Mouse (Mus musculus) embryonic facial prominence, embryonic 13.5 days (tissue): ENCODE data around the gene Gm37240. TPM values are rescaled to one million over a fixed set of nuclear protein-coding genes. Genes with fewer than 3 reads are reported as not detected.

Experiments used
- ATAC-seq: fragments of 200-750 bp; cut with Nextera tagmentation; 2 replicates; pipeline ENCODE4 v1.8.0; 2017; ENCODE audit warnings: low read depth; ENCODE audit not compliant: insufficient number of reproducible peaks, insufficient read depth, low FRiP score, low TSS enrichment
- H3K27ac ChIP-seq: fragments of 300-500 bp; sonication (generic); 2 replicates; pipeline ENCODE4 v1.5.1; 2015; ENCODE audit warnings: moderate library complexity, mild to moderate bottlenecking, inconsistent platforms
- H3K27me3 ChIP-seq: fragments of 300-500 bp; sonication (generic); 2 replicates; pipeline ENCODE4 v1.6.1; 2015; ENCODE audit warnings: mild to moderate bottlenecking, inconsistent platforms
- H3K36me3 ChIP-seq: fragments of 300-500 bp; sonication (generic); 2 replicates; pipeline ENCODE4 v1.6.1; 2015; ENCODE audit warnings: mild to moderate bottlenecking, inconsistent platforms
- H3K4me1 ChIP-seq: fragments of 300-500 bp; sonication (generic); 2 replicates; pipeline ENCODE4 v1.6.1; 2015; ENCODE audit warnings: inconsistent platforms
- H3K4me2 ChIP-seq: fragments of 300-500 bp; sonication (generic); 2 replicates; pipeline ENCODE4 v1.6.1; 2015; ENCODE audit warnings: moderate library complexity, mild to moderate bottlenecking, inconsistent platforms
- H3K4me3 ChIP-seq: fragments of 300-500 bp; sonication (generic); 2 replicates; pipeline ENCODE4 v1.5.1; 2015; ENCODE audit warnings: mild to moderate bottlenecking, inconsistent platforms
- H3K9ac ChIP-seq: fragments of 300-500 bp; sonication (generic); 2 replicates; pipeline ENCODE4 v1.6.1; 2015; ENCODE audit warnings: mild to moderate bottlenecking, inconsistent platforms
- H3K9me3 ChIP-seq: fragments of 300-500 bp; sonication (generic); 2 replicates; pipeline ENCODE4 v1.6.1; 2016; ENCODE audit warnings: inconsistent platforms
- WGBS: fragments of 180-500 bp; shearing (Covaris S2); methylation state at CpG from one replicate; pipeline ENCODE4 v1.1.7; 2015; ENCODE audit warnings: mixed read lengths; 5-methylcytosine and 5-hydroxymethylcytosine counted together
- polyA plus RNA-seq: library from polyadenylated mRNA; unstranded; fragments of >200 nt; fragmentation: Nextera tagmentation; extraction: Ambion mirVana; gene quantifications from 2 replicates; pipeline ENCODE4 v1.2.1, GENCODE M21; 2015

Gm37240 gene
- polyA plus RNA-seq, 1 experiment from 2014 or later, result 6.3 TPM

GRCm38 (mm10) chr3:85863996-85864395, 23.3 kb downstream of the Gm37240 start:
- Histone ChIP-seq H3K4me1 (no peaks in the 10 kb centered on the region), H3K27ac (no peak overlapping the region), H3K4me3 (no peak overlapping the region), H3K9me3 (no peaks in the 10 kb centered on the region), H3K4me2 (no peak overlapping the region), H3K36me3 (no peaks in the 10 kb centered on the region), H3K9ac (no peak overlapping the region), H3K27me3 (no peaks in the 10 kb centered on the region)
- no peak for ATAC-seq
- 28% methylated on average over 3 of the region's 3 CpGs for WGBS

DNA sequence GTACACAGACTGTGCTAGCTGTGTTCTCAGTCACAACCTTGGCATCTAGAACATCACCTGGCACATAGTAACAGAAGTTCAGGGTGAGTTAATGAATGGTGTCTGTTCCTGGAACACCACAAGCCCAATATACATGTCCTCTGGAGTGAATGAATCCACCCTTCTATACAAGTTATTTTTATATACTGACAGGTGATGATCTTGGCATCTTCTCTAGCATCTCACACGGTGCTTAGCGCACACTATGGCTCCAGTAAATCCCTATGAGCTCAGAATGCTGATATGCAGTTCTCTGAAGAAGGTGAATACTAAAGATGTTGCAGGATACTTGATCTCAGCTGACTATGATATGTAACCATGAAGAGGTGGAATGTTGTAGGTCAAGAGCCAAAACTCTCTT, 24.4 kb downstream of the Gm37240 start:
- WGBS, result 89% methylated on average over 2 of the region's 2 CpGs
- H3K4me3 ChIP-seq, result no peak overlapping the region
- H3K27me3 ChIP-seq, result no peaks in the 10 kb centered on the region
- H3K36me3 ChIP-seq, result no peaks in the 10 kb centered on the region
- H3K4me1 ChIP-seq, result peaks cover 7% of the 10 kb centered on the region
- H3K4me2 ChIP-seq, result no peak overlapping the region
- no peak overlapping the region for H3K9ac ChIP-seq
- H3K9me3 ChIP-seq, result no peaks in the 10 kb centered on the region
- H3K27ac ChIP-seq, result no peak overlapping the region
- ATAC-seq, result no peak

GRCm38 (mm10) chr3:85860996-85861395, 26.3 kb downstream of the Gm37240 start:
- Histone ChIP-seq H3K9me3 (no peaks in the 10 kb centered on the region), H3K4me1 (peaks cover 7% of the 10 kb centered on the region), H3K4me3 (no peak overlapping the region), H3K9ac (no peak overlapping the region), H3K27me3 (no peaks in the 10 kb centered on the region), H3K4me2 (no peak overlapping the region), H3K27ac (no peak overlapping the region), H3K36me3 (no peaks in the 10 kb centered on the region)
- no peak for ATAC-seq
- WGBS, result 80% methylated on average over 5 of the region's 5 CpGs

GRCm38 (mm10) chr3:85859311-85859710, 28.0 kb downstream of the Gm37240 start:
- H3K27ac ChIP-seq, result no peak overlapping the region
- H3K4me2 ChIP-seq, result no peak overlapping the region
- no peaks in the 10 kb centered on the region for H3K36me3 ChIP-seq
- no peaks in the 10 kb centered on the region for H3K9me3 ChIP-seq
- H3K4me1 ChIP-seq, result peaks cover 7% of the 10 kb centered on the region
- no peak overlapping the region for H3K9ac ChIP-seq
- no peak for ATAC-seq
- 84% methylated on average over 6 of the region's 6 CpGs for WGBS
- no peaks in the 10 kb centered on the region for H3K27me3 ChIP-seq
- H3K4me3 ChIP-seq, result no peak overlapping the region

DNA sequence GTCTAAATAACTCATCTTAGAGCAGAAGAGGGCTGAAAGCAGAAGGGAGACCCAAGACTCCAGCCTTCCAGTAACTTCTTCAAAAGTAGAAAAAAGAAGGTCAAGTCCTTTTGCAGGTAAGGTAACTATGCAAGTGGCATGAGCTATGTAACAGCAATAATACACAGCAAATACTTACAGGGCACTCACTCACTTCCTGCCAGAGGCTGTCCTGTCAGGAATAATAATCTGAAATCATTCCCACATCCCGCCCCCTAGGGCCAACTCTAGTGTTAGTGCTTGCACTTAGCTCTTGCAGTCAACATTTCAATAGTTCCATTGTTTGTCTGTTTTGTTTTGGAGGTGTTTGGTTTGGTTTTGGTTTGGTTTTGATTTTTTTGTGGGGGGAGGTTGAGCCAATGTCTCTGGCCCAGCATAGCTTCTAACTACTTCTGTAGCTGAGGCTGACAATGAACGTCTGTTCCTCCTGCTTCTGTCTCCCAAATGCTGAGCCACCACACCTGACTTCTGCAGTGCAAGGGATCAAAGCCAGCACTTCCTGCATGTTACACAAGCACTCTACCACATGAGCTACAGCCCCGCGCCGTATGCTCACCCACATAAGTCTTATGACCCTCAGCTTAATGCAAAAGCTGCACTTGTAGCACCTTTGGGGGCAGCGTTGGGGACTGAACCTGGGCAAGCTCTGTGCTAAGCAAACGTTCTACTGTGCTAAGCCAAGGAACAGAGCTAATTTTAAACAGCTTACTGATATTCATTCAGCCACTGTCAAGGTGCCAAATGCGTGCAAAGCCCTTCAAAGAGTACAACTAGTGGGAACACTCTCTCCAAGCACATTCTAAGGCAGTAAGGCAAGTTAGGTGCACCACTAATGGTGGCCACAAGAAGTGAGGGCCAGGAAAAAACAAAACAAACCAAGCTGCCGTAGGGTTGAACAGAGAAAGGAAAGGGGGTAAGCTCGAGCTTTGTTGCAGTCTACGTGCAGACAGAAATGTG, 28.9 kb downstream of the Gm37240 start:
- H3K9ac ChIP-seq, result no peak overlapping the region
- no peaks in the 10 kb centered on the region for H3K9me3 ChIP-seq
- no peak overlapping the region for H3K4me3 ChIP-seq
- 56% methylated on average over 11 of the region's 11 CpGs for WGBS
- no peak overlapping the region for H3K27ac ChIP-seq
- peaks cover 7% of the 10 kb centered on the region for H3K4me1 ChIP-seq
- no peak overlapping the region for H3K4me2 ChIP-seq
- ATAC-seq, result no peak
- H3K27me3 ChIP-seq, result no peaks in the 10 kb centered on the region
- no peaks in the 10 kb centered on the region for H3K36me3 ChIP-seq

GRCm38 (mm10) chr3:85857083-85857482, 30.2 kb downstream of the Gm37240 start:
- 41% methylated on average over 4 of the region's 4 CpGs for WGBS
- no peak overlapping the region for H3K9ac ChIP-seq

DNA sequence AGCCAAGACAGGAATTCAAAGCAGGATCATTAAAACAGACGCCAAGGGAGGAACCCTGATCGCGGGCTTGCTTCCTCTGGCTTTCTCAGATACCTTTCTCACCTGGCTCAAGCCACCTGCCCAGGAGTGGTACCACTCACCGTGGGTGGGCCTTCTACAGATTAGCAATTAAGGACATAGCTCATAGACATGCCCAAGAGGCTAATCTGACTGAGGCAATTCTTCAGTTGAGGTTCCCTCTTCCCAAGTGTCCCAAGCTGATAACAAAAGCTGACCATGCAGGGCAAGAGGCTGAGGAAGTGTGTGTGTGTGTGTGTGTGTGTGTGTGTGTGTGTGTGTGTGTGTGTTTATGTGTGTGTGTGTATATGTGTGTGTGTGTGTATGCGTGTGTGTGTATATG, 31.4 kb downstream of the Gm37240 start:
- Histone ChIP-seq H3K9me3 (no peaks in the 10 kb centered on the region), H3K36me3 (no peaks in the 10 kb centered on the region), H3K27ac (no peak overlapping the region), H3K4me2 (no peak overlapping the region), H3K4me1 (peaks cover 7% of the 10 kb centered on the region), H3K27me3 (no peaks in the 10 kb centered on the region), H3K4me3 (no peak overlapping the region), H3K9ac (no peak overlapping the region)
- 78% methylated on average over 5 of the region's 5 CpGs for WGBS
- no peak for ATAC-seq

More at GRCm38 (mm10) chr3:85857083-85857482, 30.2 kb downstream of the Gm37240 start:
- ATAC-seq, result no peak
- no peak overlapping the region for H3K27ac ChIP-seq
- no peak overlapping the region for H3K4me2 ChIP-seq
- H3K36me3 ChIP-seq, result no peaks in the 10 kb centered on the region
- H3K4me1 ChIP-seq, result peaks cover 7% of the 10 kb centered on the region
- H3K9me3 ChIP-seq, result no peaks in the 10 kb centered on the region
- H3K4me3 ChIP-seq, result no peak overlapping the region
- H3K27me3 ChIP-seq, result no peaks in the 10 kb centered on the region

DNA sequence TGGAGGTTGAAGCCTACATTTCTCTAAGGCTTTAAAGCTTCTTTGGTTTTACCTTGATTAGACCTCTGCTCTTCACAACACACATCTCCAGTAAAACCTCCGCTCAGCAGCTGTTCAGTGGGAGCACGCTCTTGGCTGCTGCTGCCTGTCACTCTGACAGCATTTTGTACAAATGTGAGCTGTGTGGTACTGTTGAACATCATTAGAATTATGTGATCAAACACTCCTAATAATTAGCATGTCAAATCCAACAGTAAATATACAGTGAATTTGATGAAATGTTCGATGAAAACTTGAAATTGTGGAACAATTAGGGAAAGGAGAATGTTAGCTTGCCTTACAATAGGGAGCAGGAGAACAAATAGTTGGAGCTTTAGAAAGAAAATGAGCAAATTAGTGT, 32.3 kb downstream of the Gm37240 start:
- no peak overlapping the region for H3K9ac ChIP-seq
- no peak overlapping the region for H3K4me2 ChIP-seq
- no peak overlapping the region for H3K27ac ChIP-seq
- no peaks in the 10 kb centered on the region for H3K27me3 ChIP-seq
- peaks cover 7% of the 10 kb centered on the region for H3K4me1 ChIP-seq
- H3K36me3 ChIP-seq, result no peaks in the 10 kb centered on the region
- WGBS, result 73% methylated on average over 3 of the region's 3 CpGs
- H3K4me3 ChIP-seq, result no peak overlapping the region
- no peak for ATAC-seq
- no peaks in the 10 kb centered on the region for H3K9me3 ChIP-seq

- no peak overlapping the region for H3K4me2 ChIP-seq
- WGBS, result 88% methylated on average over 6 of the region's 6 CpGs
- H3K27ac ChIP-seq, result no peak overlapping the region
- no peak overlapping the region for H3K9ac ChIP-seq
- H3K27me3 ChIP-seq, result no peaks in the 10 kb centered on the region
- no peaks in the 10 kb centered on the region for H3K36me3 ChIP-seq
- H3K9me3 ChIP-seq, result no peaks in the 10 kb centered on the region
- H3K4me1 ChIP-seq, result peaks cover 7% of the 10 kb centered on the region
- no peak overlapping the region for H3K4me3 ChIP-seq
- ATAC-seq, result no peak
Observed at GRCm38 (mm10) chr3:85854143-85854542, 33.2 kb downstream of the Gm37240 start.

DNA sequence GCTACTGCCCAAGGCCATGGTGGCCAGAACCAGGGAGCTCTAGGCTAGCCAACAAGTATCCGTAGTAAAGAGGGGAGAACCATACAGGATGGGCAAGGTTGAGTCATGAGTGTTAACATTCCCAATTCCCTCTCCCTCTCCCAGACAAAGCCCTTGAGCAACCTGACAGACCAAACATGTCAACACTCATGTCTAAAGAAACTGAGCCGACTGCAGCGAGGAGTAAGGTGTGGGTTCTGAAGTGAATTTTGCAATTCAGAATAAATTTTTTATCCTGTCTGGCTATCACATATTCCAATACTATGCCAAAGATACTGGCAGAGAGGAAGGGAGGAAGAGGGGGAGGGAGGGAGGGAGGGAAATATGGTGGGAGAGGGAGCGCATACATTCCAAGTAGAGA, 33.6 kb downstream of the Gm37240 start:
- Histone ChIP-seq H3K4me3 (no peak overlapping the region), H3K27ac (no peak overlapping the region), H3K4me1 (peaks cover 4% of the 10 kb centered on the region), H3K9me3 (no peaks in the 10 kb centered on the region), H3K9ac (no peak overlapping the region), H3K27me3 (no peaks in the 10 kb centered on the region), H3K4me2 (no peak overlapping the region), H3K36me3 (no peaks in the 10 kb centered on the region)
- 82% methylated on average over 4 of the region's 4 CpGs for WGBS
- no peak for ATAC-seq

DNA sequence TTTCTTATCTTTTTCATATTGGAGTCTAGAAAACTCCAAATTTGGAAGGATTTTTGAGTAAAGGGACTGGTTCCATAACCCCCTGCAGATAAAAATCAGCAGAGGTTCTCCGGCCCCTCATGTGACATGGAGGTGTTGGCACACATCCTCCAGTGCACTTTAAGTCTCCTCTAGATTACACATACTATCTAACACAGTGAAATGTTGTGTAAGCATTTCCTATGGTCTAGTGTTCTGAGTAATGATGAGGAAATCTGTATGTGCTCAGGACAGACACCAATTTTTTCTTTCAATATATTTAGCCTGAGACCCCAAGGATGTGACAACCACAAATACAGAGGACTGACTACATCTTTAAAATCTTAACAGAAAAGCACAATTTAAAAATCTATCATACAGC, 37.2 kb downstream of the Gm37240 start:
- no peaks in the 10 kb centered on the region for H3K4me1 ChIP-seq
- no peak for ATAC-seq
- 87% methylated on average over 1 of the region's 1 CpGs for WGBS

GRCm38 (mm10) chr3:85846316-85846715, 41.0 kb downstream of the Gm37240 start:
- Histone ChIP-seq H3K9me3 (no peaks in the 10 kb centered on the region), H3K36me3 (no peaks in the 10 kb centered on the region), H3K4me3 (no peak overlapping the region), H3K27me3 (no peaks in the 10 kb centered on the region), H3K9ac (no peak overlapping the region), H3K4me2 (no peak overlapping the region), H3K4me1 (peaks cover 16% of the 10 kb centered on the region), H3K27ac (no peak overlapping the region)
- 49% methylated on average over 1 of the region's 1 CpGs for WGBS
- ATAC-seq, result no peak

More for the DNA sequence above, 37.2 kb downstream of the Gm37240 start:
- Histone ChIP-seq H3K36me3 (no peaks in the 10 kb centered on the region), H3K27me3 (no peaks in the 10 kb centered on the region), H3K9ac (no peak overlapping the region), H3K27ac (no peak overlapping the region), H3K4me3 (no peak overlapping the region), H3K9me3 (no peaks in the 10 kb centered on the region), H3K4me2 (no peak overlapping the region)
